Mouse (Mus musculus) hindbrain, embryonic 15.5 days (tissue): ENCODE measurements around the gene Gm10521. TPM values are rescaled to one million over a fixed set of nuclear protein-coding genes. Genes with fewer than 3 reads are reported as not detected.

ENCODE experiments used
- ATAC-seq: fragments of 200-750 bp; cut with Nextera tagmentation; 2 replicates; pipeline ENCODE4 v1.8.0; 2017; ENCODE audit warnings: low read depth, moderate number of reproducible peaks, moderate TSS enrichment; ENCODE audit not compliant: low FRiP score
- H3K27ac ChIP-seq: fragments of 300-500 bp; sonication (generic); replicated peaks from 2 replicates; pipeline ENCODE4 v1.5.1; 2015; ENCODE audit warnings: mild to moderate bottlenecking, inconsistent platforms
- H3K27me3 ChIP-seq: fragments of 300-500 bp; sonication (generic); 2 replicates; pipeline ENCODE4 v1.6.1; 2015; ENCODE audit warnings: control low read depth, inconsistent platforms
- H3K36me3 ChIP-seq: fragments of 300-500 bp; sonication (generic); 2 replicates; pipeline ENCODE4 v1.6.1; 2015; ENCODE audit warnings: control low read depth, inconsistent platforms
- H3K4me1 ChIP-seq: fragments of 300-500 bp; sonication (generic); replicated peaks from 2 replicates; pipeline ENCODE4 v1.6.1; 2015; ENCODE audit warnings: control low read depth, inconsistent platforms
- H3K4me2 ChIP-seq: fragments of 300-500 bp; sonication (generic); 2 replicates; pipeline ENCODE4 v1.6.1; 2015; ENCODE audit warnings: moderate library complexity, mild to moderate bottlenecking, inconsistent platforms
- H3K4me3 ChIP-seq: fragments of 300-500 bp; sonication (generic); 2 replicates; pipeline ENCODE4 v1.5.1; 2015; ENCODE audit warnings: mild to moderate bottlenecking, inconsistent platforms
- H3K9ac ChIP-seq: fragments of 300-500 bp; sonication (generic); 2 replicates; pipeline ENCODE4 v1.6.1; 2015; ENCODE audit warnings: inconsistent platforms
- H3K9me3 ChIP-seq: fragments of 300-500 bp; sonication (generic); 2 replicates; pipeline ENCODE4 v1.6.1; 2016; ENCODE audit warnings: control low read depth, inconsistent platforms
- WGBS: fragments of 180-500 bp; shearing (Covaris S2); methylation state at CpG from one replicate; pipeline ENCODE4 v1.1.7; 2015; 5-methylcytosine and 5-hydroxymethylcytosine counted together
- polyA plus RNA-seq: library from polyadenylated mRNA; unstranded; fragments of >200 nt; fragmentation: Nextera tagmentation; extraction: Ambion mirVana; gene quantifications from 2 replicates; pipeline ENCODE4 v1.2.1, GENCODE M21; 2015

The Gm10521 gene
- polyA plus RNA-seq, 1 experiment from 2014 or later: not detected

DNA sequence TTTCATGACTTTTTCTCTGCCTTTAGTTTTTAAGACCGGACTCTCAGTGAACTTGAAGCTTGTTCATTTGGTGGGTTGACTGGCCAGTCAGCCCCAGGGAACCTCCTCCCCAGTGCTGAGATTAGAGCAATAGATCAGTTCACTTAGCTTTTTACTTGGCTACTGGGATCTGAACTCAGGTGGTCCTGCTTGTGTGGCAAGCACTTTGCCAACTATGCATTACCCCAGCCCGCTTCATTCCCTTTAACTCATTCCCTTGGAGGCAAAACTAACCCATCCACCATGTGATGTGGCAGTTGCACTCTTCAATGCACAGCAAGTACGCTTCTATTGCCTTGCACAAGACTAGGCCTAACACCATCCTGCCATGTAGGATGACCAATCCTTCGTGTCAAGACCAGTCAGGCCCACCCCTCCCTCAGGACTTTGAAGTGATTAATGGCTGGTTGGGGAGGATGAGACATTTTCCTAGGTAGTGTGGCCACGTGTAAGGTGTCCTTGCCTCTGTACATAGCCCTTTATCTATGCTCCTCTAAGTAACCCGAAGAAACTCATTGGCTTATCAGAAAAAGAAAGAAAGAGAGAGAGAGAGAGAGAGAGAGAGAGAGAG is 24.5 kb downstream of the Gm10521 start:
- Histone ChIP-seq H3K9me3 (no peaks in the 10 kb centered on the region), H3K9ac (no peak overlapping the region), H3K4me3 (no peak overlapping the region), H3K27ac (no peak overlapping the region), H3K4me2 (no peak overlapping the region), H3K4me1 (no peaks in the 10 kb centered on the region), H3K36me3 (no peaks in the 10 kb centered on the region), H3K27me3 (no peaks in the 10 kb centered on the region)
- no peak for ATAC-seq
- WGBS: 84% methylated on average over 6 of the region's 6 CpGs

DNA sequence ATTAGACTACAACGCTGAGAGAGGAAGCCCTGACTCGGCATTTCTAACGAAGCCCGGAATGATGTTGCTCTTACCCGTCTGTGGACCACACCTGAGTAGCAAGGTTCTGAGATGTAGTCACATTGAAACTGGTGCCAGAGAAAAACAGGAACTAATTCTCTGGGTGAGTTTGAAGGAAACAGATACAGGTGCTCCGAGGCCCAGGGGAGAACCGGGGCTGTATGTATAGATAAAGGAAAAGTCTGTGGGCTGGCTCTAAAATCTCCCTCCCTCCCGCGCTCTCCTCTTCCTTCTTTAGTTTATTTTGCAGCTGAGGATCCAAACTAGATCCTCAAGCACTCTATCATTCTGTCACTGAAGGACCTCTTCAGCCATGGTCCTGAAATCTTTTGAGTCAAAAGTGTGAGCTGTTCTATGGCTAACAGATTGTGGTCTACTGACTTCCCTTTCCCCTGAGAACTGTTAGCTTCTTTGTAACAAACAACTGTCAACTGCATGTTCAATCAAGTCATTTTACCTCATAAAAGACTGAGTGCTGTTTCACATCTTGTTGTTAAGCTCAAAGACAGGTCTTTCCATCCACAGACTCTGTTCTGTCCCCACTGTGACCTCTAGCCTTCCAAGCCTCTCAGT is 25.6 kb downstream of the Gm10521 start:
- Histone ChIP-seq H3K9me3 (no peaks in the 10 kb centered on the region), H3K9ac (no peak overlapping the region), H3K27me3 (no peaks in the 10 kb centered on the region), H3K36me3 (no peaks in the 10 kb centered on the region), H3K4me3 (no peak overlapping the region), H3K4me2 (no peak overlapping the region), H3K4me1 (no peaks in the 10 kb centered on the region), H3K27ac (no peak overlapping the region)
- WGBS: 92% methylated on average over 9 of the region's 9 CpGs
- no peak for ATAC-seq

- no peak for ATAC-seq
These were observed 26.2 kb downstream of the Gm10521 start for GRCm38 (mm10) chr1:171921641-171922040.

DNA sequence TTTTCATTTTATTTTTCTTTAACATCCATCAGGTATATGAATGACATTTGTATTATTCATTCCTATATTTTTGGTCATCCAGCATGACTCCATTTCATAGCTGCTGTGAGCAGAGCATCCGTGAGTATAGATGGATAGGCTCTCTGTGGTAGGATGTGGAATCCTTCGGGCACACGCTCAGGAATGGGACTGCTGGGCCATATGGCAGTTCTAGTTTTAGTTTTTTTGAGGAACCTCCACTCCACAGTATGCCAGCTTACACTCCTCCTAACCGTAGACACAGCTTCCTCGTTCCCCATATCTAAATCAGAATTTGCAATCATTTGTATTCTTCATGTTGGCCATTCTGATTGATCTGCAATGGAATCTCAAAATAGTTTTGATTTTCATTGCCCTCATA is 27.4 kb downstream of the Gm10521 start:
- H3K27ac ChIP-seq: no peak overlapping the region
- no peaks in the 10 kb centered on the region for H3K27me3 ChIP-seq
- WGBS: 92% methylated on average over 5 of the region's 5 CpGs
- H3K36me3 ChIP-seq: no peaks in the 10 kb centered on the region
- no peaks in the 10 kb centered on the region for H3K4me1 ChIP-seq
- no peaks in the 10 kb centered on the region for H3K9me3 ChIP-seq
- no peak overlapping the region for H3K9ac ChIP-seq
- no peak overlapping the region for H3K4me3 ChIP-seq
- H3K4me2 ChIP-seq: no peak overlapping the region
- no peak for ATAC-seq

More at GRCm38 (mm10) chr1:171921641-171922040, 26.2 kb downstream of the Gm10521 start:
- H3K27me3 ChIP-seq: no peaks in the 10 kb centered on the region
- no peaks in the 10 kb centered on the region for H3K36me3 ChIP-seq
- H3K4me2 ChIP-seq: no peak overlapping the region
- no peak overlapping the region for H3K9ac ChIP-seq
- WGBS: 75% methylated on average over 2 of the region's 2 CpGs
- no peaks in the 10 kb centered on the region for H3K9me3 ChIP-seq
- H3K4me1 ChIP-seq: no peaks in the 10 kb centered on the region
- no peak overlapping the region for H3K4me3 ChIP-seq
- H3K27ac ChIP-seq: no peak overlapping the region

DNA sequence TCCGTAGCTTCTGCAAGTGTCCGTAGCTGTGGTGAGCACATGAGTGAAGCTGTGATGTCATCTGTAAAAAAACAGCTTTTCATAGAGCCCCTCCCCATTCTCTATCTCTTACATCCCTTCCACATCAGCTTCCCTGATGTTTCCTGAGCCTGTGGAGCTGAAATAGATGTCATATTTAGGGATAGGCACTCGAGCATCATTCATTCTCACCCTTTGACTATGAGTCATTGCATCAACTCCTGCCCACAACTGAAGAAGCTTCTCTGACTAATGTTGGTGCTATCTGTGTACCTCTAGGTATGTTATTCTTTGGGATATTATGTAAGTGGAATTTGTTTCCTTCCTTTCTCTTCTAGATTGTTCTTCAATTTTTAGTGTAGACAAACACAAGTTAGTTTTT is 29.4 kb downstream of the Gm10521 start:
- no peak overlapping the region for H3K4me3 ChIP-seq
- H3K36me3 ChIP-seq: no peaks in the 10 kb centered on the region
- ATAC-seq: no peak
- no peaks in the 10 kb centered on the region for H3K4me1 ChIP-seq
- no peak overlapping the region for H3K9ac ChIP-seq
- H3K9me3 ChIP-seq: no peaks in the 10 kb centered on the region
- WGBS: 86% methylated on average over 3 of the region's 3 CpGs
- no peaks in the 10 kb centered on the region for H3K27me3 ChIP-seq
- H3K4me2 ChIP-seq: no peak overlapping the region
- no peak overlapping the region for H3K27ac ChIP-seq

GRCm38 (mm10) chr1:171933851-171934250 is 38.4 kb downstream of the Gm10521 start:
- Histone ChIP-seq H3K27me3 (no peaks in the 10 kb centered on the region), H3K4me3 (no peak overlapping the region), H3K4me2 (no peak overlapping the region), H3K9ac (no peak overlapping the region), H3K27ac (no peak overlapping the region), H3K9me3 (no peaks in the 10 kb centered on the region), H3K4me1 (no peaks in the 10 kb centered on the region), H3K36me3 (no peaks in the 10 kb centered on the region)
- no peak for ATAC-seq
- 76% methylated on average over 3 of the region's 3 CpGs for WGBS

GRCm38 (mm10) chr1:171938952-171939948 is 43.8 kb downstream of the Gm10521 start:
- Histone ChIP-seq H3K9me3 (no peaks in the 10 kb centered on the region), H3K4me3 (no peak overlapping the region), H3K36me3 (no peaks in the 10 kb centered on the region), H3K27me3 (no peaks in the 10 kb centered on the region), H3K9ac (no peak overlapping the region), H3K4me1 (no peaks in the 10 kb centered on the region), H3K4me2 (no peak overlapping the region), H3K27ac (no peak overlapping the region)
- no peak for ATAC-seq
- WGBS: 83% methylated on average over 14 of the region's 14 CpGs

DNA sequence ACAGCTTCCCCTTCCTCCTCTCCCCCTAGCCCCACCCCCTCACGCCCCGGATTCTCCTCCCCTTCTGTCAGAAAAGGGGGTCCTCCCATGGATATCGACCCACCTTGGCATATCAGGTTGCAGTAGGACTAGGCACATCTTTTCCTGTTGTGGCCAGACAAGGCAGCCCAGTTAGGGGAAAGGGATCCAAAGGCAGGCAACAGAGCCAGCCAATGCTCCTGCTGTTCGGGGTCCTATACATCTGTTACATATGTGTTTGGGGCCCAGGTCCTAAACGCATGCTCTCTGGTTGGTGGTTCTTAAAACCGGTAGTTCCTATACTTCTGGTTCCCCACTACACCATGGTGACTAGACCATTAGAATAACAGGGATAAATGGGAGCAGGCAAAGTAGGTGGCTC is 45.2 kb downstream of the Gm10521 start:
- WGBS: 87% methylated on average over 6 of the region's 6 CpGs
- Histone ChIP-seq H3K27me3 (no peaks in the 10 kb centered on the region), H3K27ac (no peak overlapping the region), H3K9me3 (no peaks in the 10 kb centered on the region), H3K9ac (no peak overlapping the region), H3K4me1 (no peaks in the 10 kb centered on the region), H3K4me3 (no peak overlapping the region), H3K36me3 (no peaks in the 10 kb centered on the region), H3K4me2 (no peak overlapping the region)
- no peak for ATAC-seq

DNA sequence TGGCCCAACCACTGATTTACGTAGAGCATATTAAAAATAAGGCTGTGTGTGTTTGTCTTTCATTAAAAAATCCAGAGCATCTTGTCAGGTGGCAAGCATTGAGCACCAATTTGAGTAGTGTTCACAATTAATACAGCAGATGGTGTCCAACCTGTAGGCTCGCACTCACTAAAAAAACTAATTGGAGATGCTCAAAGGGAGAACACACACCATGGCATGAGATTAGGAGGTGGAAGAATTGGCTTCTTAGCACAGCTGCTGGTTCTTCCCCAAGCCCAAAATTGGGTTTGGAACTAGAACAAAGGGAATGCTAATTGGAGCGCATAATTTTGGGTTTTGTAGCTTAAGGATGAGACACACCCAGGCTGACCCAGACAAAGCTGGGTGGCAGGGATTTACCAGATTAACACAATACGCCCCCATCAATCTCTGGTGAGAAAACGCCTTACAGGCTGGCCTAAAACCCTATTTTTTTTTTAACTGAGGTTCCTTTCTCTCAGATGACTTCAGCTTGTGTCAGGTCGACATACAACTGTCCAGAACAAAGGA is 51.1 kb downstream of the Gm10521 start:
- 54% methylated on average over 6 of the region's 6 CpGs for WGBS
- H3K9ac ChIP-seq: no peak overlapping the region
- no peak overlapping the region for H3K4me2 ChIP-seq
- no peaks in the 10 kb centered on the region for H3K36me3 ChIP-seq
- no peak overlapping the region for H3K27ac ChIP-seq
- no peak for ATAC-seq
- H3K4me3 ChIP-seq: no peak overlapping the region
- no peaks in the 10 kb centered on the region for H3K27me3 ChIP-seq
- H3K9me3 ChIP-seq: no peaks in the 10 kb centered on the region
- H3K4me1 ChIP-seq: no peaks in the 10 kb centered on the region; the same call in 1 of the 2 replicates

Other genes starting within 250 kb of the Gm10521 start
- gene Slamf7, start 242.6 kb upstream of the Gm10521 start, polyA plus RNA-seq: 0.29 TPM in 1 of 2 replicates, not detected in the other
- 0.96 and 1.5 TPM in 2 replicates for gene Cd48, start 213.7 kb upstream of the Gm10521 start, polyA plus RNA-seq
- gene Slamf1, start 128.5 kb upstream of the Gm10521 start, polyA plus RNA-seq: 0.16 and 0.22 TPM in 2 replicates
- gene Cd84, start 56.0 kb upstream of the Gm10521 start, polyA plus RNA-seq: 1.2 and 1.9 TPM in 2 replicates
- gene Slamf6, start 21.9 kb downstream of the Gm10521 start, polyA plus RNA-seq: 0.19 and 0.26 TPM in 2 replicates
- 41.1 and 48.9 TPM in 2 replicates for gene Vangl2, start 132.8 kb downstream of the Gm10521 start, polyA plus RNA-seq
- 3.6 and 4.8 TPM in 2 replicates for gene Nhlh1, start 161.9 kb downstream of the Gm10521 start, polyA plus RNA-seq
- 183 and 190 TPM in 2 replicates for gene Copa, start 186.9 kb downstream of the Gm10521 start, polyA plus RNA-seq
- 109 and 114 TPM in 2 replicates for gene Ncstn, start 187.1 kb downstream of the Gm10521 start, polyA plus RNA-seq
- 163 TPM in 2 replicates for gene Pex19, start 231.1 kb downstream of the Gm10521 start, polyA plus RNA-seq